Mouse (Mus musculus) natural killer cell, adult 2 months (primary cell): ENCODE results near the gene Maml3.

Experiments used
- DNase-seq, 2 experiments: peaks; one replicate each; pipeline ENCODE4 v3.0.0; 2022; ENCODE audit warnings: low spot score in 2 of 2

The Maml3 gene

GRCm38 (mm10) chr3:51748436-51749376 is 356.2 kb downstream of the Maml3 start:
- DNase-seq: no peak

GRCm38 (mm10) chr3:51746816-51747215 is 358.1 kb downstream of the Maml3 start:
- no peak for DNase-seq

- peak; percentile 76 to 91 for DNase-seq
Measured at GRCm38 (mm10) chr3:51745162-51745561, 359.7 kb downstream of the Maml3 start.

- DNase-seq: peak in 1 of 2 experiments; percentile 27
Measured at GRCm38 (mm10) chr3:51744339-51744759, 360.5 kb downstream of the Maml3 start.

GRCm38 (mm10) chr3:51742405-51742804 is 362.5 kb downstream of the Maml3 start:
- DNase-seq: no peak

GRCm38 (mm10) chr3:51741824-51742223 is 363.1 kb downstream of the Maml3 start:
- DNase-seq: no peak

- DNase-seq: no peak
Measured at GRCm38 (mm10) chr3:51739835-51740112, 365.1 kb downstream of the Maml3 start.

- DNase-seq: no peak
Measured at GRCm38 (mm10) chr3:51739049-51739834, 365.6 kb downstream of the Maml3 start.

GRCm38 (mm10) chr3:51733685-51734084 is 371.2 kb downstream of the Maml3 start:
- DNase-seq: no peak

GRCm38 (mm10) chr3:51731949-51732636 is 372.8 kb downstream of the Maml3 start:
- DNase-seq: no peak

GRCm38 (mm10) chr3:51730662-51731061 is 374.2 kb downstream of the Maml3 start:
- DNase-seq: no peak

GRCm38 (mm10) chr3:51729109-51729918 is 375.6 kb downstream of the Maml3 start:
- DNase-seq: no peak

GRCm38 (mm10) chr3:51728456-51728855 is 376.4 kb downstream of the Maml3 start:
- no peak for DNase-seq

- DNase-seq: no peak
Measured at GRCm38 (mm10) chr3:51727968-51728367, 376.9 kb downstream of the Maml3 start.

- DNase-seq: no peak
Measured at GRCm38 (mm10) chr3:51727487-51727886, 377.4 kb downstream of the Maml3 start.

GRCm38 (mm10) chr3:51726257-51726656 is 378.6 kb downstream of the Maml3 start:
- DNase-seq: no peak

- DNase-seq: no peak
Measured at GRCm38 (mm10) chr3:51719982-51720381, 384.9 kb downstream of the Maml3 start.

- DNase-seq: no peak
Measured at GRCm38 (mm10) chr3:51719373-51719772, 385.5 kb downstream of the Maml3 start.

GRCm38 (mm10) chr3:51717909-51718308 is 387.0 kb downstream of the Maml3 start:
- no peak for DNase-seq

- DNase-seq: no peak
Measured at GRCm38 (mm10) chr3:51717455-51717854, 387.4 kb downstream of the Maml3 start.

- no peak for DNase-seq
Measured at GRCm38 (mm10) chr3:51714469-51714868, 390.4 kb downstream of the Maml3 start.
